Mouse (Mus musculus) MN1 (cell line): ENCODE measurements at regions not wholly inside any gene's neighbourhood (a gene's known extent, or its start where the extent isn't known, plus 50 kb on each side); places are given as distances from the start of the nearest gene placed in this dataset.

Experiments used
- DNase-seq: peaks from one replicate; pipeline ENCODE4 v3.0.0-alpha.2; 2016; ENCODE audit warnings: low spot score

GRCm38 (mm10) chr15:41154551-41155151, 1020.5 kb downstream of the 9330182O14Rik start:
- DNase-seq: no peak

- DNase-seq: no peak
Measured at GRCm38 (mm10) chr15:41155169-41155638, 1021.0 kb downstream of the 9330182O14Rik start.

GRCm38 (mm10) chr15:41157802-41158201, 1023.6 kb downstream of the 9330182O14Rik start:
- no peak for DNase-seq

GRCm38 (mm10) chr15:41162268-41162667, 1028.1 kb downstream of the 9330182O14Rik start:
- DNase-seq: no peak

GRCm38 (mm10) chr15:41162793-41163192, 1028.6 kb downstream of the 9330182O14Rik start:
- peak; percentile 54 for DNase-seq

- peak; percentile 61 for DNase-seq
Measured at GRCm38 (mm10) chr15:41163643-41164358, 1029.6 kb downstream of the 9330182O14Rik start.

- no peak for DNase-seq
Measured at GRCm38 (mm10) chr15:41165534-41165933, 1031.4 kb downstream of the 9330182O14Rik start.

- DNase-seq: no peak
Measured at GRCm38 (mm10) chr15:41190792-41191191, 1056.6 kb downstream of the 9330182O14Rik start.

GRCm38 (mm10) chr15:41193240-41193639, 1059.1 kb downstream of the 9330182O14Rik start:
- peak; percentile 20 for DNase-seq

- no peak for DNase-seq
Measured at GRCm38 (mm10) chr15:41223801-41224200, 1089.6 kb downstream of the 9330182O14Rik start.

GRCm38 (mm10) chr15:41232406-41233060, 1098.4 kb downstream of the 9330182O14Rik start:
- no peak for DNase-seq
